Mouse (Mus musculus) G1E (cell line): ENCODE measurements around the gene Olfr1391.

ENCODE experiments used
- CTCF ChIP-seq: IDR thresholded peaks from 2 replicates; pipeline ENCODE4 v1.5.1; 2012; ENCODE audit warnings: low read depth, low read length, inconsistent platforms, mixed read lengths
- GATA1 ChIP-seq: IDR thresholded peaks from 2 replicates; pipeline ENCODE4 v1.6.1; 2012; ENCODE audit warnings: borderline replicate concordance, low read length, inconsistent platforms, mixed read lengths
- GATA2 ChIP-seq: IDR thresholded peaks from 2 replicates; pipeline ENCODE4 v1.6.1; 2012; ENCODE audit warnings: low read depth, low read length, inconsistent platforms, borderline replicate concordance
- POLR2AphosphoS5 ChIP-seq: IDR thresholded peaks from 2 replicates; pipeline ENCODE4 v1.6.1; 2012; ENCODE audit warnings: low read depth, low read length, inconsistent platforms; ENCODE audit not compliant: insufficient replicate concordance
- TAL1 ChIP-seq: conservative IDR thresholded peaks from 2 replicates; pipeline ENCODE4 v1.6.1; 2012; ENCODE audit warnings: low read depth, low read length, inconsistent platforms, mixed read lengths

DNA sequence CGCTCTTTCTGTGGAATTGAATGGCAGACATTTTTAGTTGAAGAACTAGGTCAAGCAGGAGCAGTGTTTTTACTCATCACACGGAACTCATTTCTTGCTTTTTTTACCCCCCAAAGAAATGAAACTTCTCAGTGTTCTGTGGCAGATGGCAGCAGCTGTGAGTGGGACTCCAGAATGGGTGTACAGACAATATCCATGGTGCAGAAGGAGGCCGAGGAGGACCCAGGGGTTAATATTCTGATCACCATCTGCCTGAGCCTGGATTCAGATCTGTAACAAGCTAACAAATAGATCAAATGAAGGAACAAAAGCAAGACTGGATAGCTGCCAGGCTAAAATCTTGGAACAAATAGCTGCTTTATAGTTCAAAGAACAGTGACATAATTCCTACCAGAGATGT, 29.8 kb upstream of the Olfr1391 start:
- TF ChIP-seq TAL1, result no peak
- TF ChIP-seq CTCF, result no peak
- no peak for TF ChIP-seq GATA1
- TF ChIP-seq GATA2, result no peak
- TF ChIP-seq POLR2AphosphoS5, result no peak
